Mouse (Mus musculus): Measurements from ENCODE around the gene Spata46. TPM values are rescaled to one million over a fixed set of nuclear protein-coding genes. Genes with fewer than 3 reads are reported as not detected.

Gene Spata46
- polyA plus RNA-seq, 1 experiment from 2014 or later, result 1.9 TPM

DNA sequence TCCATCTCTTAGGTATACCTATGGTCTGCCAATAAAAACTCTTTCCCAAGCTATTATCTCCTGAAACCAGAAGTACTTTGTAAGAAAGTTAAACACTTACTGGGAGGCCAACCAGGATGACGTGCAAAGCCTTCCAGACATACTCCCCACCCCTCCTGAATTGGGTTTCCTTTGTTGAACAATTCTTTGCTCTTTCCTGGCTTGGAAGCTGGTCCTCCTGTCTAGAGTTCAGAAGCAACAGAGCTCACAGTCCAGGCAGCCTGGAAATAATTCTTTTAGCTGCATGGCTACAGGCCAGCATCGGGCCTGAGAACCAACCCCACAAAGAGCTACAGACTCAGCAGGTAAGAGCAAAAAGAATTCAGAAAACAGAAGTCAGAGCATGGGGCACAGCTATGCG is 37.7 kb downstream of the Spata46 start:
- Histone ChIP-seq H3K4me2 (no peak overlapping the region), H3K27ac (no peak overlapping the region), H3K9me3 (no peaks in the 10 kb centered on the region), H3K36me3 (no peaks in the 10 kb centered on the region), H3K27me3 (replicated peaks) (no peaks in the 10 kb centered on the region), H3K9ac (no peak overlapping the region), H3K4me1 (no peaks in the 10 kb centered on the region), H3K4me3 (replicated peaks) (no peak overlapping the region)
- 52% methylated on average over 3 of the region's 3 CpGs for WGBS
- ATAC-seq (ENCODE audit: insufficient read depth, low FRiP score, low read depth), result no peak

DNA sequence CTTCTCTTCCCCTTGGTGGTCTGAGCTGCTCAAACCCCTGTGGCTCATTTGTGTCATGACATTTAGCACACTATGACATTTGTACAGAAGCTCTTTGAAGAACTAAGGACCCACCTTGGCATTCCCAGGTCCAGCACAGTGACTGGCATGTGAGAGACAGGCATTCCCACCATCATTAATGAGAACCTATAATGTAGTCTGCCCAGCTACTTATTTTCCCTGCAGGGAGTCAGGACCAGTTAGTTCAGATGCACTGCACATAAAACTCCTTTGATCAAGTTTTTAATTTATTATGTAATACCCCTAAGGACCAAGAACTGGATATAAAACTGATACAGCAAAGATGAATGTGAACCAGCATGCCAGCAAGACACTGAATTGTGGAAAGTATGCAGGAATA is 42.5 kb downstream of the Spata46 start:
- no peak for ATAC-seq (ENCODE audit: insufficient read depth, low FRiP score, low read depth)
- no peaks in the 10 kb centered on the region for H3K27me3 ChIP-seq (replicated peaks)
- no peak overlapping the region for H3K9ac ChIP-seq
- no peaks in the 10 kb centered on the region for H3K36me3 ChIP-seq
- no peak overlapping the region for H3K4me3 ChIP-seq (replicated peaks)
- no peak overlapping the region for H3K27ac ChIP-seq
- H3K4me2 ChIP-seq, result no peak overlapping the region
- H3K4me1 ChIP-seq, result no peaks in the 10 kb centered on the region
- no peaks in the 10 kb centered on the region for H3K9me3 ChIP-seq

DNA sequence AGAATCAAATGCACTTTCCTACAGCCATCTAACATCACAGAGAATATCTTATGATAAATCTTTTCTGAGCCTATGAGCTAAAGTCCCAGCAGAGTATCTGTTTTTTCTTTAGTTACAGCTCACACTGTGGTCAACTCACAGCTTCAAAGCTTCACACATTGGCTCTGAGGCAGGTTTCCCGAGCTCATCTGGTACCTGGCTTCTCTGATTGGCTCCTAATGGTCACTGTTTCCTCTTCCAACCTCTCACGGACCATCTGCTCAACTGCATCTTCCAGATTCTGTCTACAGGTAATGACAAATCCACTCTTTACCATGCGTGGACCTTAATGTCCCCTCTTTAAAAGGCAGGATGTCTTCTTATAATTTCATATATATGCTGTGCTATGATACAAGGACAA is 44.7 kb downstream of the Spata46 start:
- Histone ChIP-seq H3K36me3 (no peaks in the 10 kb centered on the region), H3K4me2 (no peak overlapping the region), H3K27me3 (replicated peaks) (no peaks in the 10 kb centered on the region), H3K9me3 (no peaks in the 10 kb centered on the region), H3K4me1 (no peaks in the 10 kb centered on the region), H3K27ac (no peak overlapping the region), H3K9ac (no peak overlapping the region), H3K4me3 (replicated peaks) (no peak overlapping the region)
- 69% methylated on average over 3 of the region's 3 CpGs for WGBS
- ATAC-seq (ENCODE audit: insufficient read depth, low FRiP score, low read depth), result no peak

DNA sequence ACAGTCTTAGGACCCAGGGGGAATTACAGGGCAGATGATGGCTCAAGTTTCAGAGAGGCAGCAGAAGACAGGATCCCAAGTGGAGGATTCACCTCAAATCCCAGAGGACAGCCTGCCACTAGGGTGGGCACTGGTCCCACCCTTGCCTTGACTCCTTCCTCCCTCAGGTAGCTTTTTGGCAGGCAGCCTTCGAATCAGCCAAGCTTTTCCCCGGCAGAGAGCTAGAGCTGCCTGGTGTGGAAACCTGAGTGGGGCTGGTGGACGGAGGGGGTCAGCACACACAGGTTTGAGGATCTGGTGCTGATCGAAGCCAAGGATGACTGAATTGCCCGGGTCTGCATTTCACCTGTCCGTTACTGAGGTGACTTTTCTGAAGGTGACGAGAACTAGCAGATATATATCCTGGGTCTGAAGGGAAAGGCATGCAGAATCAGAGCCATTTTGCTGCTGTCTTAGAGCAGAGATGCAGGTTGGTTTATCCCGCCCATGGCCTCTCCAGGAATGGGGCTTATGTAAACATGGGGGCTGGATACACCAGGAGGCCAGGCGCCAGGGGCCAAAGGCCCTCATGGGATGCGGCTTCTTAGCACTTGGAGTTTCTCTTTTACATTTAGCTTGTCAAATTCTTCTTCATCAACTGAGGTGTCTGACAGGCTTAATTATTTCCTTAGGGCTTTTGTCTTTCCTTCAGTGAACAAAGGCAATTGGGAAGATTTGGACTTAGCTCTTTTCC is 51.7 kb downstream of the Spata46 start:
- no peak; the same call in 1 of the 2 replicates for ATAC-seq (ENCODE audit: insufficient read depth, low FRiP score, low read depth)
- Histone ChIP-seq H3K36me3 (no peaks in the 10 kb centered on the region), H3K27me3 (replicated peaks) (no peaks in the 10 kb centered on the region), H3K4me1 (no peaks in the 10 kb centered on the region), H3K4me2 (no peak overlapping the region), H3K9ac (no peak overlapping the region), H3K4me3 (replicated peaks) (no peak overlapping the region), H3K9me3 (no peaks in the 10 kb centered on the region), H3K27ac (no peak overlapping the region)
- 43% methylated on average over 10 of the region's 10 CpGs for WGBS

Other genes with a start within 250 kb of the Spata46 start
- 47.4 and 48.6 TPM in 2 replicates for gene Ddr2, start 198.0 kb upstream of the Spata46 start, polyA plus RNA-seq (2015; fragmentation: Nextera tagmentation; extraction: Ambion mirVana)
- gene Uap1, start 133.8 kb upstream of the Spata46 start, polyA plus RNA-seq (2015; fragmentation: Nextera tagmentation; extraction: Ambion mirVana), result 52.5 and 57.4 TPM in 2 replicates
- gene Uhmk1, start 93.4 kb upstream of the Spata46 start, polyA plus RNA-seq (2015; fragmentation: Nextera tagmentation; extraction: Ambion mirVana), result 8.0 and 8.4 TPM in 2 replicates
- not detected in 2 replicates for gene Sh2d1b2, start 76.1 kb upstream of the Spata46 start, polyA plus RNA-seq (2015; fragmentation: Nextera tagmentation; extraction: Ambion mirVana)
- 0.46 and 0.50 TPM in 2 replicates for gene Sh2d1b1, start 31.5 kb upstream of the Spata46 start, polyA plus RNA-seq (2015; fragmentation: Nextera tagmentation; extraction: Ambion mirVana)
- gene Gm7694, start 2.5 kb upstream of the Spata46 start, polyA plus RNA-seq (2015; fragmentation: Nextera tagmentation; extraction: Ambion mirVana), result 3.9 and 4.4 TPM in 2 replicates